21 mouse cellular contexts compared by ENCODE assay signal in the genomic region with DNA sequence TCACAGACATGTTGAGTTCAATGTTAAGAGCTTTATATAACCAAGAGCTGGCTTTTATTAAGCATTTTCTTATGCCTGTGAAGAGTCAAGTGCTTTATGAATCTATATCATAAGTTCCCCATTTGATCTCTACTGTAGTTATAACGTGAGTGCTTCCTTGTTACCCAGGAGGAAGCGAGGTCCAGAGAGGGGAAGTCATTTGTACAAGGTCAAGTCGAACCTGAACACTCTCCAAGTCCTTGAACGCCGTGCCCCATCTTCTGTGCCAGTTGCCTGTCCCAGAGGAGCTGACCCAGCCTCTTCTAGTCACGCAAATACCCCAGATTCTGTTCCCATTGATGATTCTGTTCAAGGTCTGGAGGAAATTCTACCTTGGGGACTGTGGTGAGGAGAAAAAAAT.
DNase-seq lines count a peak whose midpoint lies in the region; ATAC-seq lines count a peak whose summit lies in the region.
"Had no signal": no experiment of that assay in that cellular context is flagged by ENCODE, and none has a peak within 500 bp of the region (broad histone marks: within the 10 kb centered on the region; RNA-seq: fewer than 3 reads in every experiment).

No protein-coding gene starts in this region.

- peak; percentile 86 for DNase-seq in heart, adult 11 months
- no peak for DNase-seq in heart, adult 9 months (ENCODE audit: low spot score in 2 of 2)
- DNase-seq in embryo, embryonic 9.5 days (ENCODE audit: extremely low spot score): no peak
- DNase-seq: B cell, adult 2 months; cerebellum, adult 18-20 months; cerebellum, postnatal 25 days; gastrocnemius, postnatal 14 days; heart, adult 2 months; heart, postnatal 10 days; kidney, adult 8-10 months; midbrain, embryonic 14.5 days; right cerebral cortex, adult 18-20 months; spleen, adult 18-20 months; thymus, adult 18-20 months; thymus, postnatal 25 days had no signal

- ATAC-seq in common myeloid progenitor, adult 5-6 weeks (replicated peaks; ENCODE audit: low read depth, poor library complexity, severe bottlenecking): peak; percentile 57
- peak; percentile 53 to 76; a peak in 3 of 4 replicates for ATAC-seq in hematopoietic stem cell, adult 5-6 weeks (replicated peaks in 1 of 2; ENCODE audit: insufficient read depth in 1 of 2, low FRiP score in 2 of 2, low TSS enrichment in 1 of 2, low read depth in 1 of 2, poor library complexity in 2 of 2, severe bottlenecking in 2 of 2)
- peak; percentile 18; the same call in 1 of the 2 replicates for ATAC-seq in neutrophil, adult 5-6 weeks (ENCODE audit: extremely low read depth, insufficient number of reproducible peaks, low FRiP score, poor library complexity, severe bottlenecking)
- ATAC-seq in activated CD4-positive, CD25-positive, alpha-beta regulatory T cell, adult 4 months: no peak
- ATAC-seq: forebrain, embryonic 14.5 days; hindbrain, embryonic 16.5 days had no signal
